In genomic region chr1:92286013-92286965, GRCm38 (mm10) we compare ENCODE assay signal across 13 mouse cellular contexts.
DNase-seq lines count a peak whose midpoint lies in the region; ATAC-seq and TF ChIP-seq lines count a peak whose summit lies in the region.
"Had no signal": no experiment of that assay in that cellular context is flagged by ENCODE, and none has a peak within 500 bp of the region (broad histone marks: within the 10 kb centered on the region; RNA-seq: fewer than 3 reads in every experiment).

No protein-coding gene starts in this region.

- no peak for TF ChIP-seq POLR2A in thymus, adult 2 months (IDR thresholded peaks at IDR 0.05; ENCODE audit: control insufficient read depth, extremely low read depth, insufficient read depth, low read length, poor library complexity)

- peak overlapping the region; percentile 23; the same call in 1 of the 2 replicates for H3K27ac ChIP-seq in kidney, embryonic 16.5 days (ENCODE audit: low read length)
- peak overlapping the region; percentile 67 for H3K27ac ChIP-seq in hindbrain, embryonic 10.5 days
- H3K27ac ChIP-seq in neural tube, embryonic 15.5 days (replicated peaks), result peak overlapping the region; percentile 66
- no peak overlapping the region for H3K27ac ChIP-seq in thymus, adult 2 months (ENCODE audit: control insufficient read depth, insufficient read depth, low read length)
- H3K27ac ChIP-seq: gastrocnemius, adult 2 months; liver, embryonic 13.5 days had no signal

- no peak for TF ChIP-seq CTCF in thymus, adult 2 months (IDR thresholded peaks at IDR 0.05; ENCODE audit: borderline replicate concordance, control insufficient read depth, extremely low read depth, insufficient read depth, low read length, poor library complexity)

- H3K4me1 ChIP-seq in kidney, embryonic 16.5 days (ENCODE audit: insufficient read depth, low read length), result peaks cover 6% of the 10 kb centered on the region; the same call in 1 of the 2 replicates
- H3K4me1 ChIP-seq in hindbrain, embryonic 10.5 days (replicated peaks), result peaks cover 15% of the 10 kb centered on the region
- H3K4me1 ChIP-seq in neural tube, embryonic 15.5 days, result peaks cover 20% of the 10 kb centered on the region
- H3K4me1 ChIP-seq in thymus, adult 2 months (replicated peaks; ENCODE audit: control insufficient read depth, insufficient read depth, low read length), result peaks cover 7% of the 10 kb centered on the region
- H3K4me1 ChIP-seq: liver, embryonic 13.5 days had no signal

- H3K4me3 ChIP-seq in kidney, embryonic 16.5 days (ENCODE audit: low read length), result no peak overlapping the region
- no peak overlapping the region for H3K4me3 ChIP-seq in hindbrain, embryonic 10.5 days
- 0 out of 2 replicates have a peak overlapping the region, but pooled peaks have one; percentile 9 for H3K4me3 ChIP-seq in neural tube, embryonic 15.5 days (replicated peaks)
- H3K4me3 ChIP-seq in thymus, adult 2 months (ENCODE audit: control insufficient read depth, insufficient read depth, low read length), result no peak overlapping the region
- H3K4me3 ChIP-seq: erythroblast, embryonic 14.5 days; gastrocnemius, adult 2 months; liver, embryonic 13.5 days had no signal

- no peaks in the 10 kb centered on the region for H3K27me3 ChIP-seq in kidney, embryonic 16.5 days (ENCODE audit: insufficient read depth, low read length)
- no peaks in the 10 kb centered on the region for H3K27me3 ChIP-seq in hindbrain, embryonic 10.5 days (ENCODE audit: insufficient read depth, poor library complexity, severe bottlenecking)
- H3K27me3 ChIP-seq in neural tube, embryonic 15.5 days (replicated peaks), result no peaks in the 10 kb centered on the region; the same call in 1 of the 2 replicates
- H3K27me3 ChIP-seq in thymus, adult 2 months (ENCODE audit: control insufficient read depth, insufficient read depth, low read length), result no peaks in the 10 kb centered on the region
- H3K27me3 ChIP-seq: liver, embryonic 13.5 days had no signal

- ATAC-seq in kidney, embryonic 16.5 days (ENCODE audit: low FRiP score, low TSS enrichment), result peak; percentile 71; the same call in 1 of the 2 replicates
- peak; percentile 72 for ATAC-seq in neural tube, embryonic 15.5 days (ENCODE audit: low FRiP score)

- no peak overlapping the region for H3K9ac ChIP-seq in kidney, embryonic 16.5 days (replicated peaks; ENCODE audit: low read length)
- no peak overlapping the region for H3K9ac ChIP-seq in neural tube, embryonic 15.5 days (replicated peaks)
- H3K9ac ChIP-seq: liver, embryonic 13.5 days had no signal

- peak overlapping the region; percentile 36 for H3K4me2 ChIP-seq in kidney, embryonic 16.5 days (replicated peaks; ENCODE audit: low read depth, low read length)
- H3K4me2 ChIP-seq in neural tube, embryonic 15.5 days, result peak overlapping the region; percentile 50
- H3K4me2 ChIP-seq: liver, embryonic 13.5 days had no signal

- no peaks in the 10 kb centered on the region for H3K9me3 ChIP-seq in kidney, embryonic 16.5 days (ENCODE audit: low read length)
- no peaks in the 10 kb centered on the region for H3K9me3 ChIP-seq in hindbrain, embryonic 10.5 days
- no peaks in the 10 kb centered on the region for H3K9me3 ChIP-seq in neural tube, embryonic 15.5 days (replicated peaks)
- H3K9me3 ChIP-seq: liver, embryonic 13.5 days had no signal

- 36% methylated on average over 21 of the region's 21 CpGs for WGBS in kidney, embryonic 16.5 days
- WGBS in hindbrain, embryonic 10.5 days, result 54% methylated on average over 21 of the region's 21 CpGs
- 18% methylated on average over 21 of the region's 21 CpGs for WGBS in neural tube, embryonic 15.5 days
- WGBS in thymus, adult 2 months, result 94% methylated on average over 21 of the region's 21 CpGs

- H3K36me3 ChIP-seq in kidney, embryonic 16.5 days (ENCODE audit: insufficient read depth, low read length), result no peaks in the 10 kb centered on the region
- H3K36me3 ChIP-seq in hindbrain, embryonic 10.5 days, result no peaks in the 10 kb centered on the region
- no peaks in the 10 kb centered on the region for H3K36me3 ChIP-seq in neural tube, embryonic 15.5 days
- H3K36me3 ChIP-seq in thymus, adult 2 months (ENCODE audit: control insufficient read depth, insufficient read depth, low read length), result no peaks in the 10 kb centered on the region
- H3K36me3 ChIP-seq: liver, embryonic 13.5 days had no signal

- no peak for DNase-seq in kidney, postnatal 25 days
- DNase-seq in hindbrain, embryonic 10.5 days (ENCODE audit: low spot score), result peak; percentile 26
- DNase-seq in mesoderm, embryonic 11.5 days (ENCODE audit: low read depth, low spot score), result peak; percentile 76
- no peak for DNase-seq in cerebellum, postnatal 14 days
- no peak for DNase-seq in adrenal gland, adult 8-10 months
- no peak for DNase-seq in thymus, adult 2 months
- DNase-seq: adrenal gland, adult 2 months; cerebellum, adult 11 months; gastrocnemius, adult 2 months; liver, embryonic 13.5 days had no signal

Comparison
In these comparisons a context has a peak if more than half of its experiments do, and no peak if none do; other contexts are left out.
1. DNase-seq: peak in hindbrain, embryonic 10.5 days (single experiment) and mesoderm, embryonic 11.5 days (single experiment); none in kidney, postnatal 25 days (0 of 2), cerebellum, postnatal 14 days (0 of 2), adrenal gland, adult 8-10 months (single experiment) and thymus, adult 2 months (single experiment).